Mouse (Mus musculus): Measurements from ENCODE around the gene Cilp2. TPM values are rescaled to one million over a fixed set of nuclear protein-coding genes. Genes with fewer than 3 reads are reported as not detected.

The Cilp2 gene
- polyA plus RNA-seq, 1 experiment from 2014 or later = 0.57 TPM

DNA sequence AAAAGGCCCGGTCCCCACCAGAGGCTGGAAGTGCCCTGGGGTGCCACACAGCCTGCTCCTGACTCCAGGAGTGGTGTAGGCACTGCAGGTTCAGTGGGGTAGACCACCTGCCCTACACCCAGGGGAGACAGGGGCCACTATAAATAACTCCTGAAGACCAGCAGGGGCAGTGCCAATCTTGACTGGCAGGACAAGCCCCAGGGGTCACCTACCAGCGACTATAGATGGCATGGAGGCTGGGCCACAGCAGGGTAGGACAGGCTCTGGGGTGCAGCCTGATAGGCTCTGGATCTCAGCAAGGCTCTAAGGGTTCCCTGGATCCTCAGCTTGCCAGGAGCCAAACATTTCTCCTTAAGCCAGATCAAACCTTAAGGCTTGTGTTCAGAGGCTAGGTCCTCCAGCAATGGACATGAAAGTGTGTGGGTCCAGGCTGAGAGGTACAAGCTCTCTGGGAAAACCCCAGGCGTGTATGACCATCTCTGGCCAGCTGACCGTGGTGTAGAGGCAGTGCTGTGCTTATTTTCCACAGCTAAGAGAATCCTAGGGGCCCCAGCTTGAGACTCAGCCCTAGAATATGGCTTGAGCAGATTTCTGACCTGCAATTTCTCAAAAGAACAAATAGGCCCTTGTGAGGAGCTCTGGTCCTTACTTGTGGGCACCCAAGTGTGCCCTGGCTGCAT, 8.4 kb upstream of the Cilp2 start:
- Histone ChIP-seq H3K4me3 (ENCODE audit: low read depth, low read length) (no peak overlapping the region), H3K27ac (ENCODE audit: low read depth) (no peak overlapping the region), H3K9ac (ENCODE audit: low read length) (no peak overlapping the region), H3K36me3 (ENCODE audit: control insufficient read depth, insufficient read depth, low read length) (peaks cover 32% of the 10 kb centered on the region), H3K9me3 (ENCODE audit: control insufficient read depth, low read length) (no peaks in the 10 kb centered on the region), H3K4me2 (ENCODE audit: low read length) (no peak overlapping the region), H3K4me1 (replicated peaks; ENCODE audit: control insufficient read depth, insufficient read depth, low read length) (peaks cover 11% of the 10 kb centered on the region; the same call in 1 of the 2 replicates), H3K27me3 (replicated peaks; ENCODE audit: control insufficient read depth, insufficient read depth, low read length) (peaks cover under 1% of the 10 kb centered on the region; the same call in 1 of the 2 replicates)
- ATAC-seq (replicated peaks; ENCODE audit: low FRiP score, low TSS enrichment, low read depth) = no peak
- WGBS = 76% methylated on average over 4 of the region's 4 CpGs
- no peak for DNase-seq (ENCODE audit: low spot score)

DNA sequence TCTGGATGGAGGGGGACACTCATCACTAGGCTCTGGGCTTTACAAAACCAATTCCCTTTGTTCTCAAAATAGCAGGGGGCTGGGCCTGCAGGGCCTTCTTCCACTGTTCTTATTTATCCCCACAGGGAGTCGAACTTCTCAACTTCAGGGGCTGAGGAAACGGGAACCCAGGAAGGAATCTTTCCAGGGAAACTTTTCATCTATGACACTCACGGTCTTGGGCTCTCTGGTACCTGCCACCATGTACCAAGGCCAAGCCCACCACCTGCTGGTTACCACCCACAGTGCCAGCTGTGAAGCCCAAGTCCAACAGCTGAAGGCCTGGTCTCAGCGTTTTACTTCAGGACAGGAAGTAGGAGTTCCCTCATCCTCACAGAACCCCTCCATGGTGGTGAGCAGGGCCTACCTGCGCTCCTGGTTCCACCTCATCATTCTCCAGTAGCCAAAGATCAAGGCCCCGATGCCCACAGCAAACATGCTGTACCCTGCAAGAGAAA, 7.4 kb upstream of the Cilp2 start:
- Histone ChIP-seq H3K9me3 (ENCODE audit: control insufficient read depth, low read length) (no peaks in the 10 kb centered on the region), H3K27me3 (replicated peaks; ENCODE audit: control insufficient read depth, insufficient read depth, low read length) (peaks cover 11% of the 10 kb centered on the region), H3K4me3 (ENCODE audit: low read depth, low read length) (no peak overlapping the region), H3K9ac (ENCODE audit: low read length) (no peak overlapping the region), H3K27ac (ENCODE audit: low read depth) (no peak overlapping the region), H3K36me3 (ENCODE audit: control insufficient read depth, insufficient read depth, low read length) (peaks cover 32% of the 10 kb centered on the region), H3K4me2 (ENCODE audit: low read length) (no peak overlapping the region), H3K4me1 (replicated peaks; ENCODE audit: control insufficient read depth, insufficient read depth, low read length) (peaks cover 2% of the 10 kb centered on the region; the same call in 1 of the 2 replicates)
- WGBS = 64% methylated on average over 6 of the region's 6 CpGs
- DNase-seq (ENCODE audit: low spot score) (no peak), ATAC-seq (replicated peaks; ENCODE audit: low FRiP score, low TSS enrichment, low read depth) (no peak)

DNA sequence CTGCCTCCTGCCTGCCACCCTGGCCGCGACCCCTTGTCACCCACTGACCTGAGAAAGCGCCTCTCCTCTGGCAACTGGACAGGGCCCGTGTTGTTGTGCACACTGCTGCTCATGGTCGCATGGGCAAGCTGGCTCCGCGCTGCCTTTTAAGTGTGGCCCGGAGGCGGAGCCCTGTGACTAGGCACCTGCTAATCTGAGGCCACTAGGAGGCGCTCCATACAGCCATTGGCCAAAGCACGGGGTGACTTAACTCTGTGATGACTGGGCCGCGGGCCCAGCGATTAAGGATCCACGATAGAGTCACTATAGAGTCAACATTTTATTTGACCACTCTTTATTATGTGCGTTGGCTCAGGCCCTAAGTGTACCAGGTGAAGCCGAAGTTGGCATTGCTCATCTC, 6.4 kb upstream of the Cilp2 start:
- no peak overlapping the region for H3K4me3 ChIP-seq (ENCODE audit: low read depth, low read length)
- H3K27ac ChIP-seq (ENCODE audit: low read depth) = no peak overlapping the region
- ATAC-seq (replicated peaks; ENCODE audit: low FRiP score, low TSS enrichment, low read depth) = no peak; the same call in 1 of the 2 replicates
- peaks cover 32% of the 10 kb centered on the region for H3K36me3 ChIP-seq (ENCODE audit: control insufficient read depth, insufficient read depth, low read length)
- peaks cover 21% of the 10 kb centered on the region for H3K27me3 ChIP-seq (replicated peaks; ENCODE audit: control insufficient read depth, insufficient read depth, low read length)
- 51% methylated on average over 17 of the region's 17 CpGs for WGBS
- H3K4me1 ChIP-seq (replicated peaks; ENCODE audit: control insufficient read depth, insufficient read depth, low read length) = peaks cover 5% of the 10 kb centered on the region; the same call in 1 of the 2 replicates
- H3K9me3 ChIP-seq (ENCODE audit: control insufficient read depth, low read length) = no peaks in the 10 kb centered on the region
- no peak overlapping the region for H3K4me2 ChIP-seq (ENCODE audit: low read length)
- no peak overlapping the region for H3K9ac ChIP-seq (ENCODE audit: low read length)
- DNase-seq (ENCODE audit: low spot score) = no peak

DNA sequence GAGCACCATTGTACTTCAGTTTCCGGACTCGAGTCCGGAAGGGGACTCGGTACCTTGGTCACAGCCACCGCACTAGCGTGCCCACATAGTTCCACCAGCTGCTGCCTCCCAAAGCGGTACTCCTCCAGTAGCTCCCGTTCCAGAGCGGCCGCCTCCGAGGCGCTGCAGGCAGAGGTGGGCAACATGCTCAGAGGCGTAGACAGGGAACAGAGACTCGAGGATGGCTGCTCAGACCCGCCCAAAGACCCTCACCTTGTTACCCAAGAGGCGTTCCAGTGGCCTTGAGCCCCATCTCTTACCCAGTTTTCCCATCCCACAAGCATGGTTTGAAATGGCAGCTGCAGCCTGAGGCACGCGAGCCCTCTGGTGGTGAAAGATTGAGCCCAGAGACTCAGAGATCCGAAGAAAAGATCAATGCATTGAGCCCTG, 3.3 kb upstream of the Cilp2 start:
- H3K4me1 ChIP-seq (replicated peaks; ENCODE audit: control insufficient read depth, insufficient read depth, low read length) = peaks cover 20% of the 10 kb centered on the region
- H3K36me3 ChIP-seq (ENCODE audit: control insufficient read depth, insufficient read depth, low read length) = peaks cover 13% of the 10 kb centered on the region
- H3K9ac ChIP-seq (ENCODE audit: low read length) = no peak overlapping the region
- DNase-seq (ENCODE audit: low spot score) = no peak
- peaks cover 51% of the 10 kb centered on the region for H3K27me3 ChIP-seq (replicated peaks; ENCODE audit: control insufficient read depth, insufficient read depth, low read length)
- ATAC-seq (replicated peaks; ENCODE audit: low FRiP score, low TSS enrichment, low read depth) = no peak
- no peak overlapping the region for H3K27ac ChIP-seq (ENCODE audit: low read depth)
- no peak overlapping the region for H3K4me3 ChIP-seq (ENCODE audit: low read depth, low read length)
- H3K4me2 ChIP-seq (ENCODE audit: low read length) = no peak overlapping the region
- H3K9me3 ChIP-seq (ENCODE audit: control insufficient read depth, low read length) = no peaks in the 10 kb centered on the region
- WGBS = 50% methylated on average over 19 of the region's 19 CpGs

DNA sequence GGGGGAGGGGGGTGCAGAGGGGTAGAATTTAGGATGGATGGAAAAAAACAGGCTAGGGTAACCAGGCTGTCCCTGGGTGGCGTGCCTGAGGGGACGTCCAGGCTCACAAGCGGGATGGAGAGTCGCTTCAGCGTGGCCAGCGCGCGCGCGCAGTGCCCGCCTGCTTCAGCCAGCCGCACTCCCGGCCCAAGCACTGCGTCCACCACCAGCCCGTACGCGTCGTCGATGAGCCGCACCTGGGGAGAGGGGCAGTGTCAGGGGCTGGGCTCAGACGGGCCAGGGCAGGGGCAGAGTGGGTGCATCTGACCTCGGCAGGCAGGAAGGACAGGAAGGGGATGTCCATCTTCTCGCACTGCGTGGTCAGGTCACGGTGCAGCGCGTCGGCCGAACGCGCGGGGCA, 1.4 kb upstream of the Cilp2 start:
- 0 out of 2 replicates have a peak, but pooled peaks have one; percentile 5 for ATAC-seq (replicated peaks; ENCODE audit: low FRiP score, low TSS enrichment, low read depth)
- Histone ChIP-seq H3K36me3 (ENCODE audit: control insufficient read depth, insufficient read depth, low read length) (peaks cover 9% of the 10 kb centered on the region), H3K4me2 (ENCODE audit: low read length) (peak overlapping the region; percentile 41), H3K27me3 (replicated peaks; ENCODE audit: control insufficient read depth, insufficient read depth, low read length) (peaks cover 71% of the 10 kb centered on the region), H3K9me3 (ENCODE audit: control insufficient read depth, low read length) (no peaks in the 10 kb centered on the region), H3K27ac (ENCODE audit: low read depth) (no peak overlapping the region), H3K9ac (ENCODE audit: low read length) (no peak overlapping the region), H3K4me3 (ENCODE audit: low read depth, low read length) (peak overlapping the region; percentile 22), H3K4me1 (replicated peaks; ENCODE audit: control insufficient read depth, insufficient read depth, low read length) (peaks cover 20% of the 10 kb centered on the region)
- no peak for DNase-seq (ENCODE audit: low spot score)
- WGBS = 4% methylated on average over 24 of the region's 32 CpGs

DNA sequence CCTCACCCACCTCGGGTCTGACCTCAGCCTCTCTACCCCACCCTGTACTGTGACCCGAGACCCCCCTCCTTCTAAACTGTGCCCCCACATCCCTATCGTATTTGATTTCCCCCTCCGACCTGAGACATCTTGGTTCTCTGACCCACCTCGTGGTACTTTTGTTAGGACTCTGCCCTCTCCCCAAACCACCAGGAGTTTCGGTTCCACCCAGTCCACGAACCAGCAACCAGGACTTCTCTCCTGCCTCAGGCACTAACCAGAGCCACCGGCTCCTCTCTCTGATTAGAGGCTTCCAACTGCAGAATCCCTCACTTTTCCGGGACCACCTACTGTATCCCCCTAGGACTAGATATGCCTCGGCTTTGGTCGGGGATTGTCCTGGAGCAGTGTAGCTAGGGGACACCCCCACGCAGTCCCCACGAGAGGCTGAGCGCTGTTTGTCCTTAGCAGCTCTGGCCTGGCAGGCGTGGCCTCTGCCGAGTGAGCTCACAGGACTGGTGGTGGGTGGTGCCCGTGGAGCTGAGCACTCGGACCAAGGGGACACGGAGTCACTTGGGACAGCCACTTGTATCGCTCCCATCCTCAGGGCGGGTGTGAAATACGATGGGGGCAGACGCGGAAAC, 868 bp upstream of the Cilp2 start:
- Histone ChIP-seq H3K9ac (ENCODE audit: low read length) (no peak overlapping the region), H3K4me2 (ENCODE audit: low read length) (peak overlapping the region; percentile 41), H3K36me3 (ENCODE audit: control insufficient read depth, insufficient read depth, low read length) (peaks cover 4% of the 10 kb centered on the region), H3K9me3 (ENCODE audit: control insufficient read depth, low read length) (no peaks in the 10 kb centered on the region), H3K4me3 (ENCODE audit: low read depth, low read length) (peak overlapping the region; percentile 22), H3K4me1 (replicated peaks; ENCODE audit: control insufficient read depth, insufficient read depth, low read length) (peaks cover 20% of the 10 kb centered on the region), H3K27me3 (replicated peaks; ENCODE audit: control insufficient read depth, insufficient read depth, low read length) (peaks cover 76% of the 10 kb centered on the region), H3K27ac (ENCODE audit: low read depth) (no peak overlapping the region)
- no peak for DNase-seq (ENCODE audit: low spot score)
- 8% methylated on average over 24 of the region's 24 CpGs for WGBS
- no peak for ATAC-seq (replicated peaks; ENCODE audit: low FRiP score, low TSS enrichment, low read depth)

DNA sequence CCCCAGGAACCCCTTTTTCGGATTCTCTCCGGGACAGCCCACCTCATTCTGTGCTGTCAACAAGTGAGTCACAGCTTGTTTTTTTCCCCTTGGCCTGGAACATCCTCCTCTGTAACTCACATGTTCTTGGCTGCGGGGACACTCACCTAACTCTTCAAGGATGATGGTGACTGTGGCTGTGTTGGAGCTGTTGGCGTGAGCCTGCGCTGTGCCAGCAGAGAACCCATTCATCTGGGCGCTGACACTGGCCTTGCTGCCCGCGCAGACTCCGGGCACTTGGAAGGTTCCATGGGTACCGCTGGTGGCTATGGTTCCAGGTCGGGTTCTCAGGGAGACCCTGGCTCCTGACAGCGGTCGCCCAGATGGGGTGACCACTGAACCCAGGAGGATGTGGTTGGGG, 3.3 kb downstream of the Cilp2 start:
- ATAC-seq (replicated peaks; ENCODE audit: low FRiP score, low TSS enrichment, low read depth) = no peak
- Histone ChIP-seq H3K9me3 (ENCODE audit: control insufficient read depth, low read length) (no peaks in the 10 kb centered on the region; the same call in 1 of the 2 replicates), H3K9ac (ENCODE audit: low read length) (no peak overlapping the region), H3K4me3 (ENCODE audit: low read depth, low read length) (no peak overlapping the region), H3K27me3 (replicated peaks; ENCODE audit: control insufficient read depth, insufficient read depth, low read length) (peaks cover 100% of the 10 kb centered on the region), H3K36me3 (ENCODE audit: control insufficient read depth, insufficient read depth, low read length) (no peaks in the 10 kb centered on the region), H3K27ac (ENCODE audit: low read depth) (no peak overlapping the region), H3K4me2 (ENCODE audit: low read length) (no peak overlapping the region), H3K4me1 (replicated peaks; ENCODE audit: control insufficient read depth, insufficient read depth, low read length) (peaks cover 20% of the 10 kb centered on the region)
- no peak for DNase-seq (ENCODE audit: low spot score)
- 64% methylated on average over 13 of the region's 13 CpGs for WGBS

DNA sequence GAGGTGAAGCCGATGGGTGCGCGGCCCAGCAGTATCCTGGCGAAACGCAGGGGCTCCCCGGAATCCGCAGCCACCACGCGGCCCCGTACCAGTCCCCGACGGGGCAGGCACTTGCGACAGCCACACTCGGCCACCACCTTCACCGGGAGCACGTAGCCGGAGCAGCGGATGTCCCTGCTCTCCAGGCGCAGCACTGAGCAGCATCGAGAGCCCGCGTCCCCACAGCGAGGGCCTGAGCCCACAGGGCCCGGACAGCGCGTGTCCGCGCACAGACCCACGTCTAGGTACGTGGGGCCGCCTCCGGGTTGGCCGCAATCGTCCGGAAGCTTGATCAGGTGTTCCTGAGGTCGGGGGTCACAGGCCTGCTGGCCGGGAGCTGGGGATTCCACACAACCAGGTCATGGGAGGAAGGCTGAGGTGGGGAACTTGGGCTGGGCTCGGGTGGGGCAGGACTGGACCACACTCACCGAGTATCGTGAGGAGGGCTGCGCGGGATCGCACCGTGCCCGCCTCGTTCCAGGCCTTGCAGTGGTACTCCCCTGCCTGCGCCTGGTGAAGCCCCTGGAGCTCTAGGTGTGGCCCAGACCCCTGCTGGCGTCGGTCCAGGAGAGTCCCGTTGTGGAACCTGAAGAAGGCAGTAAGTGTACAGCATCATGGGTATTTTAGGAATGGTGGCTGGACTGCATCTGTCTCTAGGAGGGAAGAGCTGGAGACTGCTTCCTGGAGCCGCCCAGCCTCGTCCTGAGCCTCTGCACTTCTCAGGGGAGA, 4.5 kb downstream of the Cilp2 start:
- no peak overlapping the region for H3K27ac ChIP-seq (ENCODE audit: low read depth)
- DNase-seq (ENCODE audit: low spot score) = no peak
- H3K9me3 ChIP-seq (ENCODE audit: control insufficient read depth, low read length) = no peaks in the 10 kb centered on the region; the same call in 1 of the 2 replicates
- H3K4me3 ChIP-seq (ENCODE audit: low read depth, low read length) = peak overlapping the region; percentile 41
- WGBS = 15% methylated on average over 52 of the region's 52 CpGs
- peak overlapping the region; percentile 53 for H3K4me2 ChIP-seq (ENCODE audit: low read length)
- no peak for ATAC-seq (replicated peaks; ENCODE audit: low FRiP score, low TSS enrichment, low read depth)
- peaks cover 11% of the 10 kb centered on the region for H3K4me1 ChIP-seq (replicated peaks; ENCODE audit: control insufficient read depth, insufficient read depth, low read length)
- no peak overlapping the region for H3K9ac ChIP-seq (ENCODE audit: low read length)
- no peaks in the 10 kb centered on the region for H3K36me3 ChIP-seq (ENCODE audit: control insufficient read depth, insufficient read depth, low read length)
- H3K27me3 ChIP-seq (replicated peaks; ENCODE audit: control insufficient read depth, insufficient read depth, low read length) = peaks cover 97% of the 10 kb centered on the region
